Mouse (Mus musculus) liver, embryonic 14.5 days (tissue): ENCODE data around the gene Plcb1.

Source experiments
- CTCF ChIP-seq: IDR thresholded peaks from 2 replicates; pipeline ENCODE4 v1.5.1; 2016; ENCODE audit warnings: antibody characterized with exemption, low read depth, control low read depth
- EP300 ChIP-seq: IDR thresholded peaks from 2 replicates; pipeline ENCODE4 v1.6.1; 2016; ENCODE audit warnings: antibody characterized with exemption, low read depth

- no peak for TF ChIP-seq CTCF
- TF ChIP-seq EP300: no peak
Observed at GRCm38 (mm10) chr2:134920611-134921280, 134.9 kb downstream of the Plcb1 start.
